Mouse (Mus musculus) bone marrow macrophage, adult 2 months (primary cell): ENCODE measurements around the gene Pde5a. TPM values are rescaled to one million over a fixed set of nuclear protein-coding genes. Genes with fewer than 3 reads are reported as not detected.

Experiments used
- H3K27ac ChIP-seq: 2 replicates; pipeline ENCODE4 v1.5.1; 2012; ENCODE audit warnings: low read depth, low read length; ENCODE audit not compliant: insufficient read depth
- H3K4me1 ChIP-seq: 2 replicates; pipeline ENCODE4 v1.6.1; 2012; ENCODE audit warnings: low read length; ENCODE audit not compliant: control insufficient read depth, insufficient read depth
- H3K4me3 ChIP-seq: 2 replicates; pipeline ENCODE4 v1.5.1; 2012; ENCODE audit warnings: mild to moderate bottlenecking, low read length, moderate library complexity; ENCODE audit not compliant: insufficient read depth
- CTCF ChIP-seq: IDR thresholded peaks from 2 replicates; pipeline ENCODE4 v1.5.1; 2012; ENCODE audit warnings: low read depth, mild to moderate bottlenecking, low read length, moderate library complexity
- POLR2A ChIP-seq: IDR thresholded peaks from 2 replicates; pipeline ENCODE4 v1.6.1; 2012; ENCODE audit warnings: mild to moderate bottlenecking, low read depth, low read length, borderline replicate concordance
- polyA plus RNA-seq: library from polyadenylated mRNA; stranded (reverse); fragments of >200 nt; gene quantifications from 2 replicates; pipeline ENCODE4 v1.2.4, GENCODE M21; 2012; ENCODE audit not compliant: missing spikeins, insufficient read depth, insufficient read length

Pde5a gene
- polyA plus RNA-seq, 1 experiment = 0.98 TPM

DNA sequence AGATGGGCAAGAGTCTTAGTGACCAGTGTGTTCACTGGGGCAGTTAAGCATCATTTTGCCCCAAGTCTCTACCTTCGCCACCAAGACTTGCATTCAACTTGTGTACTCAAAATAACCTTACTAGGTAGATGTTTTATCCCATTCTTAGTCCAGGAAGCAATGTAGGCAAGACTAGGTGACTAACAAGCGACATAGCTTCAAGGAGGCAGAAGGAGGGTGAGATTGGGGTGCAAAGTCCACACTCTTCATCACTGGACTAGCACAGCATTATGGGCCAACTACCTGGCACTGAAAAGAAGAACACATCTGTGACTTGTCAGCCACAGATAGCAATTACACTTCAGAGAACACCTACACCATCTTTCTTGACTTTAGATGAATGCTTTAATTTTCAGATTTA is 148.1 kb downstream of the Pde5a start:
- TF ChIP-seq CTCF = no peak
- TF ChIP-seq POLR2A = no peak
- Histone ChIP-seq H3K4me1 (no peaks in the 10 kb centered on the region), H3K27ac (no peak overlapping the region), H3K4me3 (no peak overlapping the region)

- no peaks in the 10 kb centered on the region for H3K4me1 ChIP-seq
- TF ChIP-seq POLR2A = no peak
- no peak for TF ChIP-seq CTCF
- H3K27ac ChIP-seq = no peak overlapping the region
- no peak overlapping the region for H3K4me3 ChIP-seq
These were observed 148.8 kb downstream of the Pde5a start for GRCm38 (mm10) chr3:122877543-122877942.

GRCm38 (mm10) chr3:122878705-122879315 is 150.1 kb downstream of the Pde5a start:
- H3K4me3 ChIP-seq = no peak overlapping the region
- H3K4me1 ChIP-seq = no peaks in the 10 kb centered on the region
- TF ChIP-seq CTCF (no peak), POLR2A (no peak)
- H3K27ac ChIP-seq = no peak overlapping the region

DNA sequence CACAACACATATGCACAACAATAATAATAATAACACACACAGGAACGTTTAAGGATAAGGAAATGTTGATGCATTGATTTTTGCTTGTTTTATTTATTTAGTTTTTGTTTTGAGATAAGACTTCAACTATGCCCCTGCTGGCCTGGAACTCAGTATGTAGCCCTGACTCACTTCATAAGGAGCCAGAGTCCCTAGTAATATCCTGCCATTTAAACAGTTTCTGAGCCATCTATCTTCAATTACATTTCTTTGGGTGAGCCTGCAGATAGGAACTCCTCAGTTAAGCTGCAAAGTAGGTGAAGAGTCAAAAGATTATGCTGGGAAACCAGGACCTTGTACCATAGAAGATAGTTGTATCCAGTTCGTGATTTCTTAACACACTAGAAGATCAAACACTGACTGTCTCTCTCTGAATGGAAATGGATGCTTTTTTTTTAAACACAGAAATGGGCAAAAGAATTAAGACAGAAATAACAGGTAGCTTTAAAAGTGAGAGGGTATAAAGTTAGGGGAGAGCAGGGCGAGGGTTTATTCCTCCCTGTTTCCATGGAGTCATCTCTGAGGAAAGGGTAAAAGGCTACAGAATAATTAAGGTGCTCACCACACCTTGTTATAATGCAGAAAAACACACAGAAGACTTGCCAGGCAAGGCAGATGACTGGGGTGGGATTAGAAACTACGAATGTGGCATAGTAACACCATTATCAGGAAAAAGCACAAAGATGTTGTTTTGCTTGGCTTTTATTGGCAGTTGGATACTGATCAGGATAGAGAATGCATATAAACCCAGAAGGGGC is 159.0 kb downstream of the Pde5a start:
- H3K4me1 ChIP-seq = peaks cover 5% of the 10 kb centered on the region
- H3K27ac ChIP-seq = no peak overlapping the region
- H3K4me3 ChIP-seq = no peak overlapping the region
- TF ChIP-seq POLR2A = no peak
- TF ChIP-seq CTCF = no peak

- TF ChIP-seq POLR2A (no peak), CTCF (no peak)
- H3K4me3 ChIP-seq = no peak overlapping the region
- H3K27ac ChIP-seq = no peak overlapping the region
- H3K4me1 ChIP-seq = peaks cover 5% of the 10 kb centered on the region
These were observed 159.6 kb downstream of the Pde5a start for GRCm38 (mm10) chr3:122888371-122888819.

- Histone ChIP-seq H3K27ac (no peak within 1 kb of the TSS), H3K4me1 (no peaks in the 10 kb centered on the region), H3K4me3 (no peak within 1 kb of the TSS)
- TF ChIP-seq CTCF (no peak), POLR2A (no peak)
These were observed 166.0 kb downstream of the Pde5a start, which contains the start of gene Fabp2 for GRCm38 (mm10) chr3:122894772-122895171. TSS of gene Fabp2 (plus strand) at chr3:122895072.

- H3K27ac ChIP-seq = no peak overlapping the region
- no peak overlapping the region for H3K4me3 ChIP-seq
- no peaks in the 10 kb centered on the region for H3K4me1 ChIP-seq
- TF ChIP-seq POLR2A (no peak), CTCF (no peak)
These were observed 166.5 kb downstream of the Pde5a start for GRCm38 (mm10) chr3:122895189-122895731.

DNA sequence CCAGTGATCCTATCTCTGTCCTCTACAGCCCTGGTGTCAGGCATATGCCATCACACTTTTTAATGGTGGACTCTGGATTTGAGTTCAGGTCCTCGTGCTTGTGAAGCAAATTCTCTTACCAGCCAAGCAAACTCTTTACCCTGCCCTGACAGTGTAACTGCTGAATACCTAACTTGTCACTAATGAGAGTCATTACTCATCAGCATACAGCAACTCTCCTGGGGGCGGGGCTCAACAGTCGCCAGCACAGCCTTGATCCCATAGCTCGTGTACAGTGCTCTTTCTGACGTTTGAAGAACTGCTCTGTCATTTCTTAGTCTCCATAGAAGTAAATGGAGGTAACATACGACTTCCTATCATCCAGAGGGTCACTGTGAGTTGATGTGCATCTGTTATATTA is 169.5 kb downstream of the Pde5a start:
- H3K4me1 ChIP-seq = no peaks in the 10 kb centered on the region
- no peak for TF ChIP-seq POLR2A
- TF ChIP-seq CTCF = no peak
- no peak overlapping the region for H3K27ac ChIP-seq
- H3K4me3 ChIP-seq = no peak overlapping the region

GRCm38 (mm10) chr3:122903746-122904433 is 175.1 kb downstream of the Pde5a start:
- TF ChIP-seq CTCF (peak; percentile 58; the same call in 1 of the 2 replicates), POLR2A (no peak)
- no peaks in the 10 kb centered on the region for H3K4me1 ChIP-seq
- no peak overlapping the region for H3K27ac ChIP-seq
- H3K4me3 ChIP-seq = no peak overlapping the region
